Mouse (Mus musculus): ENCODE results near the gene 1700021F05Rik. TPM values are rescaled to one million over a fixed set of nuclear protein-coding genes. Genes with fewer than 3 reads are reported as not detected.

Gene 1700021F05Rik
- 10 to 100 TPM; 91.5 to 98.3 TPM for total RNA-seq (2021)
- long read RNA-seq, experiment 1, transcript 1700021F05Rik-202 (4 exons, 860 nt), result major isoform, 61 of 84 reads
- long read RNA-seq, experiment 1, partial matches to known transcripts, result 21 of 84 reads
- long read RNA-seq, experiment 1, other reads (novel, unspliced or antisense), result 2 of 84 reads
- long read RNA-seq, experiment 2, transcript 1700021F05Rik-202 (4 exons, 860 nt), result major isoform, 68 of 90 reads
- long read RNA-seq, experiment 2, partial matches to known transcripts, result 19 of 90 reads
- long read RNA-seq, experiment 2, other reads (novel, unspliced or antisense), result 3 of 90 reads

GRCm38 (mm10) chr10:43540442-43541152 lies at the start of gene 1700021F05Rik:
TSS of gene 1700021F05Rik (minus strand) at chr10:43540994.
- DNase-seq, result peak; percentile 97

DNA sequence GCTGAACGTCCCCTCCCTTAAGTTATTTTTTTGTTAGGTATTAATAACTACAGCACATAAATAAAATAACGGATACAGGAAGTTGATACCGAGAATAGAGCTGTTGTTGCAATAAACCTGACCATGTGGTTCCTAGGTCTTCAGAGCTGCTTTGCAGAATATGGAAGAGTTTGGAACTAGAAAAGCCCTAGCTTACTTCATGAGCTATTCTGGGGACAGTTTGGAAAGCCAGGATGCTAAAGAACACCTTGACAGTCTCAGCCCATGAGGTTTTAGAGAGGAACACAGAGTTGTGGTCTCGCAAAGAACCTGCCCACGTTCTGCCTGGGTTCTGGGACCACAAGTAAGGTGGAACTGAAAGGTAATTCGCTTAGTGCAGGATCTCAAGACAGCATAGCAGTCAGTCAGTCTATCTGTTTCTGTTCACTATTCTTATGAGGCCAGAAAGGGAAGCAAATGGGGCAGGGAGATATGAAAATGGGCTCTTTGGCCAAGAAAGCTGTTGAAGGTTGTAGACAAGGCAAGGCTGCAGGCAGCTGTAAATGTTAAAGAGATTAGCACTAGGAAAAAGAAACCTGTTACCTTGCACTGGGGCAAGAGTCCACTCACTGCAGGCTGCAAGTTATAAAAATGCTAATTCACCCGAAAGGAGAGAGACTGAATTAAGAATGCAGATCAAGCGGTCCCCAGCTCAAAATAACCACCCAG lies 47.8 kb upstream of the 1700021F05Rik start:
- DNase-seq, result no peak

DNA sequence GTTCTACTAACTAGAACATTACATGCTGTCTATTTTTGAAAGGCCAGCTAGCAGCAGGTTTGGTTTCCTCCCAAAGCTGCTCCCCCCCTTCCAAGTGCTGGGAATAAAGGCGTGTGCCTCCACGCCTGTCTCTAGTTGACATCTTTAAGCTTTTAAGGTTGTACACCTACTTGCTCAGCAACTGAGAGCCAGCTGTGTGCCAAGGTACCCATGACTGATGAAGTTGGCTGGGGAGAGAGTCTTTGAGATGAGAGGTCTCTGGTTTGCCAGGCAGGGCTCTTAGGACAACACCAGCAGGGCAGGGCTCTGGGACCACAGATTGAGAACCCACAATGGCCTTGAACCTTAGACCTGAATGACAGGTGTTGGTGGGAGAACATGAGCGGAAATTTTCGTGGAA lies 43.7 kb upstream of the 1700021F05Rik start:
- no peak for DNase-seq

GRCm38 (mm10) chr10:43581260-43581659 lies 40.5 kb upstream of the 1700021F05Rik start:
- DNase-seq, result no peak

DNA sequence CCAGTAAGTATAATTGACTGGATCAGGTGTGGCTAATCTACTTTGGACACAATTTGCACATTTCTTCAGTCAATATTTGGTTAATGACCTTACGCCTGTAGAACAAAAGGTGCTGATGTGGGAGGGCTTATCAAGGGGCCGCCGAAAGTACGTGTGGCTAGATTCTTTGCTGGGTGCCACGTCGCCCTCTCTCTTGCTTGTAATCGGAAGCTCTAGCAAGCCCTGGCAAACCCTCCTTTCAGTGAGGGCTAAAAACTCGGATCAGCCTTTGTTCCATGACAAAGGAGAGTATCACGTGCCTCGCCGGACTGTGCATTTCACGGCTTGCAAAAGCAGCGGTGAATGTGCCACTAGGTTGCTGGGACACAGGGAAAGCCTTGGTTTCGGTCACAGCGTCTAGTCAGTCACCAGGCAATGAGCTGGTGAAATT lies 39.9 kb upstream of the 1700021F05Rik start:
- DNase-seq, result no peak

GRCm38 (mm10) chr10:43579381-43580261 lies 38.8 kb upstream of the 1700021F05Rik start:
- peak; percentile 54 for DNase-seq

DNA sequence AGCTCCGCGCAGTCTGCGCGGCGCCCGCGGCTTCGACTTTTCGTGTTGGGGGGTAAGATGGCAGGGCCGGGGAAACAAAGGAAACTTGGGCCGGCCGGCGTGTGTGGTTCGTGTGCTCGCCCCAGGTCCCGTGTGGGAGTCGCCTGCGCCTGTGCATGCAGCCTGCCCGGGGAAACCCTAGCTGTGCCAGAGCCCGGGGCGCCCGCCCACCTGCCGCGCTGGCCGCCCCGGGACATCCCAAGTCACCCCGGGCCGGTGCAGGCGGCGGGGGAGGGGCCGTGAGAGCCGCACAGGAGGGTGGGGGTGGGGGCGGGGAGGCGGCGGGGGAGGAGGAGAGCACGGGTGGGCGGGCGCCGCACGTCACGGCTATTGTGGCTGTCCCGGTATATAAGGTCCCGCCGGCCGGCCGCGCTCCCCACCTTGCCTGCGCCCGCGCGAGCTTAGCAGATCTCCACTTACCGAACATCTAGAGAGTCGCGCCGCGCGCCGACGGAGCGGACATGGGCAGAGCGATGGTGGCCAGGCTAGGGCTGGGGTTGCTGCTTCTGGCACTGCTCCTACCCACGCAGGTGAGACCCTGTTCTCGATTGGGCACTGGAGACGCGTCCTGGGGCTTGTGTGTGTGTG lies 38.1 kb upstream of the 1700021F05Rik start:
- peak; percentile 58 for DNase-seq

DNA sequence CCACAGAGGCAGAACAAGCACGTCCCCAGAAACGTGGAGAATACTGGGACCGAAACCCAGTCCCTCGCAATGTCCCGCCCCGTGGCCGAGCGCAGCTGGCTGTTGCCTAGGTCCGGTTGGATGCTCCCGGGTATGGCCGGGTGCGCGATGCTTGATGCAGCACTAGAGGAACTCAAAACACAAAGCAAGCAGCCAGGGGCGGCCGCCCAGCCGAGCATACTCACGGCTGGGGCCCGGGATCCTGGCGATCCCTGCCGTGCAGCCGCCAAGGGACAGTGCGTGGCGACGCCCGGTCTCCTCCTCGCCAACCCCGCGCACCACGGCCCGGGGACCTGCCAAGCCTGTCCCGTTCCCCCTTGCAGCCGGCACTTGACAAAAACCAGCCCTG lies 37.6 kb upstream of the 1700021F05Rik start:
- DNase-seq, result peak; percentile 57

DNA sequence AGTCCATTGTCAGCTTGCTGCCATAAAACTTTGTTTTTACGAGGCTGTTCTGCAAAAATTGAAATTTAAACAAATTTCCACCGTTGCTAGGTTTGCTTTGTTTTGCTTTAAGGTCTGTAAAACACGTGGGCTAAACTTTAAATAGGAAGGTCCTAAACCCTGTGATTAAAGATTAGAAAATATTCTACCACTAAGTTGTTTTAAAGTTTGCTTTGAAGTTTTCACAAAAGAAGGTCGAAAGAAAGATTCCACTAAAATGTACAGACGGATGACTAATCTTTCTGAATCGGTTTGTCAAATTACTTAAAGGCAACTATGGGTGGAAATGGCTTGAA lies 37.2 kb upstream of the 1700021F05Rik start, which contains the start of gene Cd24a:
Gene Cd24a, plus strand, starts transcription at position 288 of the 335 bp plus-strand sequence.
- DNase-seq, result no peak

GRCm38 (mm10) chr10:43577299-43577996 lies 36.7 kb upstream of the 1700021F05Rik start:
- DNase-seq, result no peak

DNA sequence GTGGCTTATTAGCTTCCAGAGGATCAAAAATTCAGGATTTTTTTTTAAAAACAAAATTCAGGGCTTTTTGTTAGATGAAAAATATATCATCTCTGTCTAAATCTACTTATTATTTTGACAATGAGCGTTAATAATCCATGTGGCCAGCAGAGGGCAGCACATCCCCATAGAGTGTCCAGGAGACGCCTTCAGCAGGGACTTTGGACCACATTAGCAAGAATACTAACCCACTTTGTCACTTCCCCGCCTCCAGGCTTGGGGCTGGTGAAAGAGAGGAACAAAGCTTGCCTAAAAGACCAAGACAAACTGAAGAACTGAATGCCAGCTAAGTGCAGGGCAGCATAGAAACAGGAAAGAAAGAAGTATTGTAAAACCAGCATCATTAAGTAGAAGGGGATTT lies 34.2 kb upstream of the 1700021F05Rik start:
- DNase-seq, result peak; percentile 85

DNA sequence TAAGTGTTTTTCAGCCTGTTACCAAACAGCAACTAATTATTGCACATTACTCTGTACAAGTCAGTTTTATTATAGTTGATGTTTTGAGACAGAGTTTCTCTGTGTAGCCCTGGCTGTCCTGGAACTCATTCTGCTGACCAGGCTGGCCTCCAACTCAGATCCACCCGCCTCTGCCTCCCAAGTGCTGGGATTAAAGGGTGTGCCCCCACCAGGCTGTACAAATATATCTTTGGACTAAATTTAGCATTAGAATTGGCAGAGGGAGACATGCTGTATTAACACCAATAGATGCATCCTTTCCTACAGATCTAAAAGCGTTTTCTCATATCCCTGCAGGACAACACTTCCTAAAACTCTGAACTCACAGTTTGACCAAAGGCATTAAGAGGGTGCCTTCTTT lies 33.6 kb upstream of the 1700021F05Rik start:
- DNase-seq, result no peak

GRCm38 (mm10) chr10:43561311-43561710 lies 20.5 kb upstream of the 1700021F05Rik start:
- no peak for DNase-seq

GRCm38 (mm10) chr10:43560765-43561164 lies 20.0 kb upstream of the 1700021F05Rik start:
- DNase-seq, result no peak

GRCm38 (mm10) chr10:43559313-43559712 lies 18.5 kb upstream of the 1700021F05Rik start:
- DNase-seq, result no peak

- no peak for DNase-seq
Observed at GRCm38 (mm10) chr10:43557630-43558165, 16.9 kb upstream of the 1700021F05Rik start.

GRCm38 (mm10) chr10:43551388-43551787 lies 10.6 kb upstream of the 1700021F05Rik start:
- no peak for DNase-seq

DNA sequence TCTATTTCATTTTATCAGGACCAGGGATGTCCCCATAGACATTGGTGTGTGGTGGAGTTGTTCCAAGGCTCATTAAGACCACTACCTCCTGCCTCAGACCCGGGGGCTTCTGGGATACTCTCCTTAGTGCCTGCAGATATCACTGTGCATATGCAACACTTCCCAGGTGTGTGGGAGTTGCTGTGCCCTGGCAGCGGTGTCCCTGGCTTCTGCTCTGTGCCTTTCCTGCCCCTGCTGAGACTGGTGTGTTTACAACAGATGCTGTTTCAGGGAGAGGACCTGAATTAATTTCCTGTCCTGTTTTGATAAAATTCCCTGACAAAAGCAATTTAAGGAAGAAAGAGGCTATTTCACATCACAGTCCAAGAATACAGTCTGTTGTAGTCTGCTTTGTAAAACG lies 10.1 kb upstream of the 1700021F05Rik start:
- no peak for DNase-seq

- no peak for DNase-seq
Observed at GRCm38 (mm10) chr10:43549411-43549810, 8.6 kb upstream of the 1700021F05Rik start.

DNA sequence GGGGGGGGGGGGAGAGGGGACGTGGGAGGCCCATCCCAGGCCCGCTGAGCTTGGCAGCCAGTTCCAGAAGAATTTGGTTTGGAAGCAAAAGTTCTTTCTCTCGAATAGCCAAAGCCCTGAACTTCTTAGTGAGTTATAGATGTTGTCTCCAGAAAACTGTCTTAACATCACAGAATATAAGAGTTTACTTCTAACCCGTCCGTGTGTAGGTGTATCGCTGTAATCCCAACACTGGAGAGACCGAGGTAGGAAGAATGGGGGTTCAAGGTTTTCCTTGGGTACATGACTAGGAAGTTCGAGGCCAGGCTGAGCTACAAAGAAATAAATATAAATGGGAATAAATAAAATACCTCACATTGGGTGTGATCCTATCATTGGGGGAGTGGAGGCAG lies 355 bp upstream of the 1700021F05Rik start:
- no peak for DNase-seq
